Mouse (Mus musculus) ES-E14 (cell line): Measurements from ENCODE around the gene Pde6h. TPM values are rescaled to one million over a fixed set of nuclear protein-coding genes. Genes with fewer than 3 reads are reported as not detected.

Source experiments
- DNase-seq: peaks from one replicate; pipeline ENCODE4 v3.0.0-alpha.2; 2013; ENCODE audit warnings: low read depth, low spot score
- H3K27ac ChIP-seq: 2 replicates; pipeline ENCODE4 v1.5.1; 2012; ENCODE audit warnings: low read depth, mild to moderate bottlenecking, low read length, moderate library complexity, mixed read lengths; ENCODE audit not compliant: poor library complexity, insufficient read depth, severe bottlenecking
- H3K36me3 ChIP-seq: 2 replicates; pipeline ENCODE4 v1.6.1; 2012; ENCODE audit warnings: mild to moderate bottlenecking, low read length, moderate library complexity, mixed read lengths; ENCODE audit not compliant: control insufficient read depth, poor library complexity, insufficient read depth, severe bottlenecking
- H3K4me1 ChIP-seq, 2 experiments: fragments of 150-350 bp in 1 of 2; sonication (generic) in 1 of 2; 2 replicates each; pipeline ENCODE4 v1.6.1; 2012; ENCODE audit warnings: low read length in 2 of 2, mild to moderate bottlenecking in 1 of 2, mixed read lengths in 1 of 2; ENCODE audit not compliant: control insufficient read depth in 2 of 2, insufficient read depth in 2 of 2, poor library complexity in 1 of 2
- H3K4me3 ChIP-seq, 2 experiments: fragments of 150-350 bp in 1 of 2; sonication (generic) in 1 of 2; 2 replicates each; pipeline ENCODE4 v1.5.1; 2012; ENCODE audit warnings: low read length in 2 of 2, low read depth in 1 of 2, mild to moderate bottlenecking in 1 of 2, mixed read lengths in 1 of 2; ENCODE audit not compliant: insufficient read depth in 1 of 2, poor library complexity in 1 of 2, severe bottlenecking in 1 of 2
- H3K9ac ChIP-seq: 2 replicates; pipeline ENCODE4 v1.6.1; 2012; ENCODE audit warnings: low read depth, mild to moderate bottlenecking, low read length, mixed read lengths; ENCODE audit not compliant: poor library complexity, insufficient read depth, severe bottlenecking
- H3K9me3 ChIP-seq: fragments of 150-350 bp; sonication (generic); 2 replicates; pipeline ENCODE4 v1.6.1; 2012; ENCODE audit warnings: low read depth, mild to moderate bottlenecking, low read length; ENCODE audit not compliant: control insufficient read depth, insufficient read depth
- CHD2 ChIP-seq: IDR thresholded peaks from 2 replicates; pipeline ENCODE4 v1.6.1; 2014; ENCODE audit warnings: mild to moderate bottlenecking, low read depth, low read length, inconsistent platforms
- HCFC1 ChIP-seq: IDR thresholded peaks from 2 replicates; pipeline ENCODE4 v1.6.1; 2012; ENCODE audit warnings: low read length, inconsistent platforms, borderline replicate concordance; ENCODE audit not compliant: insufficient read depth
- MAFK ChIP-seq: IDR thresholded peaks from 2 replicates; pipeline ENCODE4 v1.6.1; 2014; ENCODE audit warnings: mild to moderate bottlenecking, low read depth, low read length, inconsistent platforms; ENCODE audit not compliant: insufficient read depth
- ZC3H11A ChIP-seq: IDR thresholded peaks from 2 replicates; pipeline ENCODE4 v1.6.1; 2012; ENCODE audit warnings: low read depth, mild to moderate bottlenecking, inconsistent platforms, low read length, borderline replicate concordance
- ZNF384 ChIP-seq: IDR thresholded peaks from 2 replicates; pipeline ENCODE4 v1.6.1; 2012; ENCODE audit warnings: low read depth, low read length, inconsistent platforms
- in situ Hi-C, 2 experiments: fragments of 600-800 bp; cut with MboI; formaldehyde crosslinking; loops; one replicate each; pipeline ENCODE4 v1.15.1; 2025; ENCODE audit warnings: low sequenced_read_pairs in 2 of 2, inconsistent platforms in 1 of 2; ENCODE audit not compliant: unreplicated experiment in 2 of 2
- total RNA-seq: library from RNA; depleted of rRNA; stranded (reverse); fragments of 300-350 nt; gene quantifications from 2 replicates; pipeline ENCODE4 v1.2.3, GENCODE M21; 2012

Gene Pde6h
- total RNA-seq, 1 experiment, result 0.45 TPM

- Histone ChIP-seq H3K4me3 (no peak overlapping the region), H3K4me1 (peaks cover 0 to 14% of the 10 kb centered on the region in 2 experiments; a peak in 2 of 4 replicates), H3K9me3 (no peaks in the 10 kb centered on the region), H3K36me3 (no peaks in the 10 kb centered on the region), H3K27ac (no peak overlapping the region), H3K9ac (no peak overlapping the region)
- in situ Hi-C loops, result no loop called here
- TF ChIP-seq ZC3H11A (no peak), CHD2 (no peak), ZNF384 (no peak), MAFK (no peak), HCFC1 (no peak)
- no peak for DNase-seq
Measured at GRCm38 (mm10) chr6:136937117-136937516, 13.5 kb downstream of the Pde6h start.

GRCm38 (mm10) chr6:136938331-136939126 lies 14.9 kb downstream of the Pde6h start:
- in situ Hi-C loops, result no loop called here
- no peak for DNase-seq
- TF ChIP-seq HCFC1 (no peak), MAFK (no peak), CHD2 (no peak), ZC3H11A (no peak), ZNF384 (no peak)

GRCm38 (mm10) chr6:136939326-136940187 lies 15.9 kb downstream of the Pde6h start:
- Histone ChIP-seq H3K36me3 (no peaks in the 10 kb centered on the region), H3K27ac (no peak overlapping the region), H3K9me3 (no peaks in the 10 kb centered on the region), H3K9ac (no peak overlapping the region), H3K4me3 (no peak overlapping the region), H3K4me1 (peaks cover 0 to 16% of the 10 kb centered on the region in 2 experiments; a peak in 2 of 4 replicates)
- TF ChIP-seq ZNF384 (no peak), HCFC1 (no peak), ZC3H11A (no peak)
- DNase-seq, result no peak
- in situ Hi-C loops, result no loop called here

More at GRCm38 (mm10) chr6:136938331-136939126, 14.9 kb downstream of the Pde6h start:
- Histone ChIP-seq H3K9ac (no peak overlapping the region), H3K4me3 (no peak overlapping the region), H3K36me3 (no peaks in the 10 kb centered on the region), H3K9me3 (no peaks in the 10 kb centered on the region), H3K27ac (no peak overlapping the region), H3K4me1 (peaks cover 0 to 16% of the 10 kb centered on the region in 2 experiments; a peak in 2 of 4 replicates)

GRCm38 (mm10) chr6:136940188-136940960 lies 16.7 kb downstream of the Pde6h start:
- no peaks in the 10 kb centered on the region for H3K9me3 ChIP-seq
- peaks cover 0 to 16% of the 10 kb centered on the region in 2 experiments; a peak in 2 of 4 replicates for H3K4me1 ChIP-seq
- in situ Hi-C loops, result no loop called here
- H3K4me3 ChIP-seq, result no peak overlapping the region
- no peak overlapping the region; the same call in 1 of the 2 replicates for H3K27ac ChIP-seq
- H3K9ac ChIP-seq, result no peak overlapping the region; the same call in 1 of the 2 replicates
- H3K36me3 ChIP-seq, result no peaks in the 10 kb centered on the region
- TF ChIP-seq HCFC1, result no peak
- no peak for TF ChIP-seq MAFK
- TF ChIP-seq ZNF384, result no peak
- no peak for TF ChIP-seq CHD2
- no peak for TF ChIP-seq ZC3H11A
- DNase-seq, result no peak
